Mouse (Mus musculus): ENCODE results near the gene Hpdl. TPM values are rescaled to one million over a fixed set of nuclear protein-coding genes. Genes with fewer than 3 reads are reported as not detected.
"Not testable (repeated sequence)": the region's sequence is repeated elsewhere in the genome, so short reads cannot be mapped to it uniquely, and the experiment has no call there.

The Hpdl gene
- total RNA-seq (2017): not detected in 3 replicates

DNA sequence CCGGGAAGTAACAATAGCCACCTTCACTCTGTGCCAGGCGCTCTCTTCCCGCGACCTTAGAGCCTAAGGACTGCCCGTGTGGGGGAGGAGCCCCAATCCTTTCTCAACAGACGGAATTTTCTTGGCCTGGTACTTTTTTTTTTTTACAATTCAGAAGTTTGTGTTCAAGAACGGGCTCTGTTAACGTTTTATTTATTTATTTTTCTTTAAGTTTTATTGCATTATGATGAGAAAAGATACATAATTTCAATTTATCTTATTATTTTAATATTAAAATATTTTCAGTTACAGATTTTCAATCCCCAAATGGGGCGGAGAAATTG is at the start of gene Hpdl:
Hpdl (minus strand) TSS at position 14 of the 323 bp plus-strand sequence.
- no peak for ATAC-seq (replicated peaks; ENCODE audit: insufficient number of reproducible peaks, low FRiP score, low TSS enrichment, poor library complexity, severe bottlenecking)

DNA sequence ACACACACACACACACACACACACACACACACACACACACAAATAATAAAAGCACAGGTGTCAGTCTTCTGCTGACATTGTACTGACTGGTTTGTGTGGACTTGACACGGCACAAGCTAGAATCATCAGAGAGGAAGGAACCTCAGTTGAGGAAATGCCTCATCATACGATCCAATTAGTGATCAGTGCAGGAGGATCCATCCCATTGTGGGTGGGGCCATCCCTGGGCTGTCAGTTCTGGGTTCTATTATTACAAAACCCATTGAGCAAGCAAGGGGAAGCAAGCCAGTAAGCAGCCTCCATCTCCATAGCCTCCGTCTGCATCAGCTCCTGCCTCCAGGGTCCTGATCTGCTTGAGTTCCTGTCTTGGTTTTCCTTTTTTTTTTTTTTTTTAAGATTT is 48.4 kb upstream of the Hpdl start:
- ATAC-seq (replicated peaks; ENCODE audit: insufficient number of reproducible peaks, low FRiP score, low TSS enrichment, poor library complexity, severe bottlenecking): no peak

DNA sequence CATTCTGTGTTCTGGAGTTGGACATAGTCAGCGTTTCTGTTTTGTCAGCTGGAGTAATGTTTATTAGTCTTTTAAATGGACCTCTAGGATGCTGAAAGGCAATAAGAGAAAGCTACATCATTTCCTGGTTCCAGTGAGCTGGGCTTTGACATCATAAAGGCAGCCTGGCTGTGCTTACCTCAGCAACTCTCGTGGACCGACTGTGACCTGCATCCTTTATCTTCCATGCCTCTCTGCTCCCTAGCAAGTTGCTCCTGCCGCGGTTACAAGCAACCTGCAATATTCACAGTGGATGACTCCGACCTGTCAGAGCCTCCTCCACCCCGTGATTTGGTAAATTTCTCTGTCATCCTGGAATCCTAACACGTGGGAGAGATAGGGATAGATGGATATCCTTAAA is 40.5 kb upstream of the Hpdl start:
- no peak for ATAC-seq (replicated peaks; ENCODE audit: insufficient number of reproducible peaks, low FRiP score, low TSS enrichment, poor library complexity, severe bottlenecking)

DNA sequence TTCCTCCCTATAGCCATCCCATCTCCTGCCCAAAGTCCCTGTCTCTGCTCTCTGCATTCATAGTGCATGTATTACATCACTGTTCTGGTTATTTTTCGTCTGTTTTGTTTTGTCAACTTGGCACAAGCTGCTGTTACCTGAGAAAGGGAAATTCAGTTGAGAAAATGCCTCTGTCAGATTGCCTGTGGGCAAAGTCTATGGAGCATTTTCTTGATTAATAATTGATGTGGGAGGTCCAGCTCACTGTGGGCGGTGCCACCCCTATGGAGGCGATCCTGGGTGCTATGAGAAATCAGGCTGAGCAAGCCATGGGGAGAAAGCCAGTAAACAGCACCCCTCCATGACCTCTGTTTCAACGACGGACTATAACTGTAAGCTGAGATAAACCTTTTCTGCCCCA is 38.2 kb upstream of the Hpdl start:
- no peak for ATAC-seq (replicated peaks; ENCODE audit: insufficient number of reproducible peaks, low FRiP score, low TSS enrichment, poor library complexity, severe bottlenecking)

DNA sequence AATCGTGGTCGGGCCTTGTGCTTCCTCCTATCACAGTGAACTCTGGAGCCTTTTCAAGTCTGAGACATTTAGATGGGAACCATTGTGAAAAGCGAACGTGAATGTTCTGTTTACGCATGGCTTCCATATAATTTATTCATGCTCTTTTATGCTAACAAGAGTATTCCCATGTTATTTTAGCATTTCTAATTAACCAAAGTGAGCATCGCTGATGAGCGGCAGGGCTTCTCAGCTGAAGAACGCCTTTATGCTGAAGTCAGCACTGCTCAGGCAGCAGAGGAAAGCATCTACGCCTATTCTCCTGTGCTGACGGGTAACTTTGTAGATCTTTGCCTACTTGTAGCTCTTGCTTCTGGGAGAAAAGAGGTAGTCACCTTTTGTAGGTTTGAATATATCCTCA is 35.7 kb upstream of the Hpdl start:
- no peak for ATAC-seq (replicated peaks; ENCODE audit: insufficient number of reproducible peaks, low FRiP score, low TSS enrichment, poor library complexity, severe bottlenecking)

DNA sequence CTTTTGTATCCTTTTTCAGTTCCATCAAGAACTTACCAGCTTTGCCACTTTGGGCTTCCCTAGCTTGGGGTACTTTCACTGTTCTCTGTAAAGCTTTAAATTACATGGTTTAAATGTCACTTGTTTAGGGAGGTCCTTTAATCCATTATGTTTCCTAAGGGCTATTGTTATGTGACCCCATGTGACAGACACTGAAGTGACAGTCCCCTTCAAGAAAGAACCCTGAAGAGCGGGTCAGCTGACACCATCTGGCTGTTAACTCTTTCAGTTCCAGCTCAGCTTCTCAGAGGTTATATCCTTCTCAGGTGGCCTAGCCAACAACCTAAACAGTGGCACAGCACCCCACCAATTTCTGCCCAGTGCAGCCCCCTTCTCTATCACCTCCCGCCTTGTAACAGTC is 32.8 kb upstream of the Hpdl start:
- ATAC-seq (replicated peaks; ENCODE audit: insufficient number of reproducible peaks, low FRiP score, low TSS enrichment, poor library complexity, severe bottlenecking): no peak

DNA sequence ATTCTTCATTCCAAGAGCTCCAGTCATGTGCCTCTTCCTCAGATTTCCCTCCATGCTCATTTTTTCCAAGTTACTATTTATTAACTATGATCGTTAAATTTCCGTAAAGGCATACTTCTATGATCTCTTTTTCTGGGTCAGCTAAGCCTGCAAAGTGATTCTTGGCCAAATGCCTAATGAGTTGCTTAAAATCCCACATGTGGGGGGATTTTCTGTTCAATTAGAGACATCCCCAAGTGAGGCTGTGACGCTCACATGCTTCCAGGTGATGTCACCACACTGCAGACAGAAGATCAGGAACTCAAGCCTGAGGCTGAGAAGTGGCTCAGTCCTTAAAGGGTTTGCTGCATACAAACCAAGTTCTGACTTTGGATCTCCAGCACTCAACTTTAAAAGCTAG is 28.4 kb upstream of the Hpdl start:
- ATAC-seq (replicated peaks; ENCODE audit: insufficient number of reproducible peaks, low FRiP score, low TSS enrichment, poor library complexity, severe bottlenecking): no peak

DNA sequence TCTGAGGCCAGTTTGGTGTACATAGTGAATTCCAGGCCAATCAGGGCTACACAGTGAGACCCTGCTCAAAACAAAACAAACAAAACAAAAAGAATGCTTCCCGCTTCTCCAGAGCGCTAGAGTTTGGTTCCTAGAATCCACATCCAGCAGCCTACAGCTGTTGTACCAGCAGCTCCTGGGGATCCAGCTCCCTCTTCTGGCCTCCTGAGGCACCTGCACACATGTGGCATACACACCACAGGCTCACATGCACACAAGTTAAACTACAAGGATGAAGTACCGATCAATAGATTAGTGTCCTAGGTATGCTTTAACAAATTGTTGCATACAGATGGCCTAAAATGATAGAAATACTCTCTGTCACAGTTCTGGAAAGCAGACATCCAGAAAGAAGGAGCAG is 22.8 kb upstream of the Hpdl start:
- no peak for ATAC-seq (replicated peaks; ENCODE audit: insufficient number of reproducible peaks, low FRiP score, low TSS enrichment, poor library complexity, severe bottlenecking)

DNA sequence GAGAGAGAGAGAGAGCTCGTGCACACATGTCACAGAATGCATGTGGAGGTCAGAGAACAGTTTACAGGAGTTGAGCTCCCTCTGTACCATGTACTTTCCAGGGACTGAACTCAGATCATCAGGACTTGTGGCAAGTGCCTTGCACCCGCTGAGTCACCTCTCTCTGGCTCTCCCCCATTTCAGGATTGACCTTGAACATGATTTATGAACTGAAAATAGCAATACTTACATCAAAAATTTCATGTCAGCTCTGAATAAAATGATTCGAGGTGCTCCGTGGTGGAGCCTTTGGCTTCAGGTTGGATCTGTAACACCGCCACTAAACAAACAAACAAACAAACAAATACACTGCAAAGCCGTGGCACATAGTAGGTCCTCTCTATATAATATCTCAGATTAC is 19.3 kb upstream of the Hpdl start:
- no peak for ATAC-seq (replicated peaks; ENCODE audit: insufficient number of reproducible peaks, low FRiP score, low TSS enrichment, poor library complexity, severe bottlenecking)

DNA sequence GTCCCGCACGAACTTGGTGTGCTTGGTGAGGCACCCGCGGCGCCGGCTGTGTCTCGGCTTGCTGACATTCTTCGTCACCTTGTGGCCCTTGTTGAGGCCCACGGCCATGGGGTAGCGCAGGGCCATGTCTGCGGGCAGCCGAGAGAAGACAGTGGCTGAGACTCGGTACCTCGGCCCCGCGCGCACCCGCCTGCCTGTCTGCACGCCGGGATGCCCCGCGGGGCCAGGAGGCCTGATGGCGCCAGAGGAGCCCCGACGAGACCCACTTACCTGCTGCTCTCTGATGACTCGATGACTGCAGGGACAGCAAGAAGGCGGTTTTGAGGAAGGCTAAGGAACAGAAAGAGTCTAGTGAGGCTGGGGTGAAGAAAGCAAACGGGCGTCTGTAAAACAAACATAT is 18.6 kb upstream of the Hpdl start:
- not testable (repeated sequence) for ATAC-seq (replicated peaks; ENCODE audit: insufficient number of reproducible peaks, low FRiP score, low TSS enrichment, poor library complexity, severe bottlenecking)

DNA sequence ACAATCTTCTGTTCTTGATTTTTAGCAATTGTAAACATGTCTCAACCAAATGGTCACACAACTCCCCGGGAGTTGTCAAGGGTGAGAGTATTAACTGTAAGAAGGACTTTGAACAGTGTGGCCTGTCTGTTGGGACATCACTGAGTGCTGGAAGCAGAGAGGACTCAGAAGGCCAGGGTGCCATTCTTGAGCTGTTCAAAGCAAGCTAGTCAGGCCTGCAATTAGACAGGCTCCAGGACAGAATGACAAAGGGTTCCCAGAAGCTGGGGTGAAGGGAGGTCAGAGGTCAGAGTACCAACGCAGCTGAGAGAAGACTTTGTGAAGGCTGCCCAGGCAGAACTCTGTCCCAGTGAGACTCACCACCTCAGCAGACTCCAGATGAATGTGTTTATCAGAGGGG is 17.5 kb upstream of the Hpdl start:
- ATAC-seq (replicated peaks; ENCODE audit: insufficient number of reproducible peaks, low FRiP score, low TSS enrichment, poor library complexity, severe bottlenecking): no peak

DNA sequence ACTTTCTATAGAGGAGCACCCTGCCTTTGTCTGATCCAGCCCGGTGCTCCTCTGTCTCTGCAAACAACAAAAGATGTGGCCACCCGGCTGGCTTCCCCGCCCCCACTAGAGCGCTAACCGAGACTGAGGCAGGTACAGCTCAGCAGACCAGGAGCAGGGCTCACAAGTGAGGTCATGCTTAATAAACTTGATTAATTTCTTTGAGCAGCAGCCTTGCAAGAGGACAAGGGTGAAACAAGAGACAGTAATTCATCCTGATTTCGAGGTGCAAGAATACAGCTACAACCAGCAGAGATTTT is 8.5 kb upstream of the Hpdl start:
- ATAC-seq (replicated peaks; ENCODE audit: insufficient number of reproducible peaks, low FRiP score, low TSS enrichment, poor library complexity, severe bottlenecking): no peak

DNA sequence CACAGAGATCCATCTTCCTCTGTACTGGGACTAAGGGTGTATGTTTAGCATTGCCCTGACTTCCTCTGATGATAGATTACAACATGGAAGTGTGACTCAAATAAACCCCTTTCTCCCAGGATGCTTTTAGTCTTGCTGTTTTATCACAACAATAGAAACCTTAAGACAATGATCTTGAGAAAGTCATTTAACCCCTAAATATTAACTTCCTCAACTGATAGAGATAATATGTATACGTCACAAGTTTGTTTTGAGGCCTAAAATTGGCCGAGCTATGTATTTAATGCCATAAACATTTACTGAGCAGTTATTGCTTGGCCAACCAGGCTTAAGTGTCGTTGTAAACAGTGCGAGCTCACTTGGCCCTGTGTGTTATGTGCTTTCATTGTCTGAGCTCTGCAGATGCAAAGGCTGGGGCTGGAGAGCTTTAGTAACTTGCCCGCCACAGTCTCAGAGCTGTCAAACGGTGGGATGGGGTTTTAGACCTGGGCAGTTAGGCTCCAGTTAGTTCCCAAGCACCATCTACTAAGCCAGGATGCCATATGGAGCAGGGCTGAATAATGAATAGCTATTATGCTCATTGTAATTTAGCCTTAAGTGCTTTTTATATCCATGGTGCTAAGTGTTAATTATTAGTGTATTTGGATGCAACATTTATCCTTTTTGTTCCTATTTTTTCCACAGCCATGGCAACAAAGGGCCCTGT is 8.0 kb upstream of the Hpdl start:
- no peak for ATAC-seq (replicated peaks; ENCODE audit: insufficient number of reproducible peaks, low FRiP score, low TSS enrichment, poor library complexity, severe bottlenecking)

DNA sequence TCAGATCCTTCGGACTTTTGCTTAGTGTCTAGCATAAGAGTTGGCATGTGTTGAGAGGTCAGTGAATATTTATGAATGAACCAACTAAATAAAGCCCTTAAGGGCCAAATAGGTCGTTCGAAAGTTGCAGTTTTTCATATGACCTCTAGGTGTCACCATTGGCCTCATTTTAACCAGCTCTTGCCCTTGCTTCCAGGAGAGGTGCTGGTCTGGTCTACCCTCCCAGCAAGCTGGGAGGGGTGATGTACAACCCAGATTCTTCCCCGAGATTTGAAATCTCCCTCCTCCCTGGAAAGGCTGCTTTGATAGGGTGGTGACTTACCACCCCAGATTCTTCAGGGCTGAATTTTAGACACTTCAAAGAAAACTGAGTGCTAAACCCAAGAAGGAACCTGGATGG is 6.3 kb upstream of the Hpdl start:
- peak; percentile 77; the same call in 1 of the 2 replicates for ATAC-seq (replicated peaks; ENCODE audit: insufficient number of reproducible peaks, low FRiP score, low TSS enrichment, poor library complexity, severe bottlenecking)

DNA sequence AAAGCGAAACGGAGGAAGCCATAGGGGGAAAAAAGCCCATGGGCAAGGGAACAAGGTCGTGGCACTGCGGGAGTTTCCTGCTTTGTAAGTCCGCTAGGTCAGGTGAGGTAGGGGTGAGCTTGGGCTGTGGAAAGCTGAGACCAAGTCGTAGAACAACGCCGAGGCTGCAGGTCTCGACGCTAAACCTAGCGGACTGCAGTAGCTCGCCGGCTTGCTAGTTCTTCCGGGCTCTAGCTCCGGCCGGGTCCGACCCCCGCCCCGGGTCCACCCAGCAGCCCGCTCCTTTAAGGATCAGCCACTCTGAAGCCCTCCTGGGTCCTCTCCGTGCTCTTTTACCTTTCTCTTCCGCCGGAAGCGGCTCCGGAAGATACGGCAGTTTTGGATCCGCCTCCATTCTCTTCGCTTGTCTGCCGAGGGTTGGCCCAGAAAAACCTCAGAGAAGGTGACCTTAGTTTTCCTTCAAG is 3.1 kb upstream of the Hpdl start:
- no peak; the same call in 1 of the 2 replicates for ATAC-seq (replicated peaks; ENCODE audit: insufficient number of reproducible peaks, low FRiP score, low TSS enrichment, poor library complexity, severe bottlenecking)

DNA sequence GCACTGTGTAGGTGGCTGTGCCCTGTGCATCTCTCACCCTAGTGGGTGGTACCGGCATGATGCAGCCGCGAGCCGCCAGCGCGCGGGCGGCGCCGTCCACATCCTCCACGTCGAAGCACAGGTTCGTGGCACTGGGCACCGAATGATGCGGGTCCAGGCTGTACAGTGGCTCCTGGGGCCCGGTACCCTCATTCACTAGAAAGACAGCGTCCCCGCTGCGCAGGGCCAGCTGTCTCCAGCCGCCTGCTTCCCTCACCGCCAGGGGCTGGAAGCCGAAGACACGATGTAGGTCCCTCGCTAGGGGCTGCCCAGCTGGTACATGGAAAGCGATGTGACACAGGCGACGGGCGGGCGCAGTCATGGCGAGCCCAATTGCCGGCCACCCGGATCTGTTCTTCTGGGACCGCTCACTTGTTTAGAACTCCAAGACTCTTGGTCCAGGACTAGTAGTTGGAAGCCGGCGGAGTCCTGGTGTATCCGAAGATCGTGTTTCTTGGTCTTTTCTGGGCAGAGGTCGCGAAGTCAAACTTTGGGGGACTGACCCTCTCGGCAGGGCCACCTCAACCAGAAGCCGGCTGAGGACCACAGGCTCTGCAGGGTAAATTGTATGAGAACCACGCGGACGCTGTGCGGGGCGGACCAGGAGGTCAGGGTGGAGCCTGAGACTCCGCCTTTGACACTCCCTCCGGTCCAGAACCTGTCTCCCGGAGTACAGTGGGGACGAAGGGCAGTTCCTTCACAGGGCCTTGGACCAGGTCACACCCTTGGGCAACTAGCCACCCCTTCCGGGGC is 409 bp downstream of the Hpdl start:
- peak; percentile 60 for ATAC-seq (replicated peaks; ENCODE audit: insufficient number of reproducible peaks, low FRiP score, low TSS enrichment, poor library complexity, severe bottlenecking)

DNA sequence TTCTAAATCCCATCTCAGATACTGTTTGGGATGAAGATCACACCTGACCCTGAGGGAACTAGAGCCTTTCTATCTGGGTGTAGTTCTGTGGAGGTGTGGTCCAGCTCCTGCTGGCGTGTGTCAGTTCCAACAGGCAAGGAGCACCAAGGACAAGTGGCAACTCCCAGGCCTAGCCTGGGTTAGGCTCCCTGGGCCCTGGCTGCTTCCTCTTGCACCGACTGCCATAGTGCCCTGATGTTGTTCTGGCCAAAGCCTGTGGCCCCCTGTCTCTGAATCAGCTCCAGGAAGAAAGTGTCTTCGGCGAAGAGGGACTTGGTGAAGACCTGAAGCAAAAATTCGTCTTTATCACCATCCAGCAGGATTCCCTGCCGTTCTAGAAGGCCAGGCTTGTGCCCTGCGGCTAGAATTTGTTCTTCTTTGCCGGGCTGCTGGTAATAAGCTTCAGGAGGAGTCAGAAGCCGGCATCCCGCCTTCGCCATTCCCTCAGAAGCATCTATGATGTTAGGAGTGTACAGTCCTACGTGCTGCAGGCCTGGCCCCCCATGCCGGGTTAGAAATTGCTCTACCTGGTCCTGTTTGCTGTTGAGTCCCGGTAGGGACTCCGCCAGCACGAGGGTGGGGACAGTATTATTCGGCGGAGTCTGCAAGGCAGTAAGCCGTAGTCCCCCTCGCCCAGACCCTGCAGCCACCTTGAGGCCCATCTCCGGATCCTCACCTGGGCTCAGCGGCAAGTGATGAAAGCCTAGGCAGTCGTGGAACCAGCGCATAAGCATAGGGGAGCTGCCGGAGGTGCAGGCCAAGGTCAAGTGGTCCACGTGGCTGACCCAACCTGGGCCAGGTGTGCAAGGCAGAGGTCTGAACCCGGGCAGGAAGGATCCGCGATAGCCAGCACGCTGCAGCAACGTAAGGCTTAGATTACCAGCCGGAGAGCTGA is 1.3 kb downstream of the Hpdl start:
- ATAC-seq (replicated peaks; ENCODE audit: insufficient number of reproducible peaks, low FRiP score, low TSS enrichment, poor library complexity, severe bottlenecking): no peak

DNA sequence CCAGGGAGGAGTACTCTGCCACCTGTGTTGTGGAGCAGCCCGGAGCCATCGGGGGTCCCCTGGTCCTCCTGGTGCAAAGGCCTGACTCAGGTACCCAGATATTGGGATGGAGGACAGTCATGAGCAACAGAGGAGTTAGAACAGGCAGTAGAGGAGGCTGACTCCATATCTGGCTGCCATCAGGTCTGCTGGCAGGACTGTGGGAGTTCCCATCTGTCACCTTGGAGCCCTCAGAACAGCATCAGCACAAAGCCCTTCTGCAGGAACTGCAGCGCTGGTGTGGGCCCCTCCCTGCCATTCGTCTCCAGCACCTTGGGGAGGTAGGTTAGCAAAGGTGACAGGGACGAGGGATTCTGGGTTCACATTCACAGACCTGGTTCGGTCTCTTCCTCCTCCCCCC is 4.0 kb downstream of the Hpdl start:
- ATAC-seq (replicated peaks; ENCODE audit: insufficient number of reproducible peaks, low FRiP score, low TSS enrichment, poor library complexity, severe bottlenecking): no peak

DNA sequence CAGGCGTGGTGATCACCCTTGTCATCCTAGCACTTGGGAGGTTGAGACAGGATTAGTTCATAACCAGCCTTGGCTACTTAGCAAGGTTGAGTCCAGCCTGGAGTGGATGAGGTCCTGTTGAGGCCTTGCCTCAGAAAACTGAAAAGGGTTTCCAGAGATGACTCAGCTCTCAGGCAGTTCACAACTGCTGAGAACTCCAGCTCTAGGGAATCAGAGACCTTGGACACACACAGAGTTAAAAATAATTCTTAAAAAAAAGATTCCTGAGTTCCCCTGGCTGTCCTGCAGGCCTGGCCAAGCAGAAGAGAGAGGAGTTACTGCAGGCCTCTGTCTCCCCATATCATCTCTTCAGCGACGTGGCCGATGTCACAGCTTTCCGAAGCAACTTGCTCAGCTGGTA is 6.2 kb downstream of the Hpdl start:
- ATAC-seq (replicated peaks; ENCODE audit: insufficient number of reproducible peaks, low FRiP score, low TSS enrichment, poor library complexity, severe bottlenecking): no peak

DNA sequence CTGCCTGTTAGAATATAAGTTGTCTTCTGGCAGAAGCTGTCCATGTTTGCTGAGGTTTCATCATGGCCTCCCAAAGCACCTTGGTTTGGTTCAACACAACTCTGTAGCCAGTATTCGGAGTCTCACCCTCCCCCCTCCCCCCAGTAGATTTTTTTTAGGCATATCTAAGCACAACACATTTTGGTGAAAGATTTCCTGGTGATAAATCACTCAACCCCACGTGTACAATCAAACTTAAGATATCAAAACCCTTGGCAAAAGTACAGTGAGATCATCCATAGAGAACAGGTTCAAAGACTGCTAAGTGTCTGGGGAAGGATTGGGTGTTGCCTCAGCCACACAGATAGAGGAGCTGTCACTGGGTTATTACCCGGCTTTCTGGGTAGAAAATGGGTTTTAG is 10.5 kb downstream of the Hpdl start:
- ATAC-seq (replicated peaks; ENCODE audit: insufficient number of reproducible peaks, low FRiP score, low TSS enrichment, poor library complexity, severe bottlenecking): no peak

Data from monocyte, adult 5-6 weeks (primary cell).